Mouse (Mus musculus): ENCODE measurements at regions not wholly inside any gene's neighbourhood (a gene's known extent, or its start where the extent isn't known, plus 50 kb on each side); places are given as distances from the start of the nearest gene placed in this dataset.

GRCm38 (mm10) chr1:177525141-177525540 is 83.0 kb downstream of the Zbtb18 start:
- H3K4me1 ChIP-seq (replicated peaks; ENCODE audit: control insufficient read depth, insufficient read depth, low read length) = no peaks in the 10 kb centered on the region
- no peaks in the 10 kb centered on the region for H3K36me3 ChIP-seq (replicated peaks; ENCODE audit: control insufficient read depth, insufficient read depth)
- 82% methylated on average over 6 of the region's 6 CpGs for WGBS
- no peak overlapping the region for H3K4me3 ChIP-seq (replicated peaks; ENCODE audit: low read length)
- H3K9me3 ChIP-seq (ENCODE audit: control insufficient read depth, low read length) = no peaks in the 10 kb centered on the region
- H3K4me2 ChIP-seq (replicated peaks) = no peak overlapping the region
- H3K27me3 ChIP-seq (ENCODE audit: control insufficient read depth, insufficient read depth, low read length) = no peaks in the 10 kb centered on the region
- no peak overlapping the region for H3K9ac ChIP-seq
- no peak for ATAC-seq (ENCODE audit: low FRiP score)
- no peak overlapping the region for H3K27ac ChIP-seq
- no peak for DNase-seq (ENCODE audit: low spot score)

DNA sequence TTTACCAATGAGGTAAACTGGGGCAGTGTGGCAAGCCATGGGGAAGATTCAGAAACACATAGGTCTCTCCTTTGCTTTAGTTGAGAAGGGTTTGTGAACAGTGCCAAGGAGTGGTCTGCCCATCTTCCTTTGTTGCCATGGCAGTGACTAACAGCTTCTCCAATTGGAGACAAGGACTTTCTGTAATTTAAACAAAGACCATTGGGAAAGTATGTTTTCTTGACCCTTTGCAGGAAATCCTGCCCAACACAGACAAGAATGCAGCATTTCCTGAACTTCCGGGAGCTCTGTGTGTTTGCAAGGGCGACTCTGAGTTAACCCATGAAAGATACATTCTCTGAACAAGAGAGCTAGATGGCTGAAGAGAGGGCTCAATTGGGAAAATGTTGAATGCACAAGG is 89.6 kb downstream of the Zbtb18 start:
- ATAC-seq (ENCODE audit: low FRiP score) (no peak), DNase-seq (ENCODE audit: low spot score) (no peak)
- Histone ChIP-seq H3K9me3 (ENCODE audit: control insufficient read depth, low read length) (no peaks in the 10 kb centered on the region), H3K27me3 (ENCODE audit: control insufficient read depth, insufficient read depth, low read length) (no peaks in the 10 kb centered on the region), H3K4me1 (replicated peaks; ENCODE audit: control insufficient read depth, insufficient read depth, low read length) (no peaks in the 10 kb centered on the region), H3K27ac (no peak overlapping the region), H3K4me2 (replicated peaks) (no peak overlapping the region), H3K4me3 (replicated peaks; ENCODE audit: low read length) (no peak overlapping the region), H3K36me3 (replicated peaks; ENCODE audit: control insufficient read depth, insufficient read depth) (no peaks in the 10 kb centered on the region), H3K9ac (no peak overlapping the region)
- 75% methylated on average over 2 of the region's 2 CpGs for WGBS

DNA sequence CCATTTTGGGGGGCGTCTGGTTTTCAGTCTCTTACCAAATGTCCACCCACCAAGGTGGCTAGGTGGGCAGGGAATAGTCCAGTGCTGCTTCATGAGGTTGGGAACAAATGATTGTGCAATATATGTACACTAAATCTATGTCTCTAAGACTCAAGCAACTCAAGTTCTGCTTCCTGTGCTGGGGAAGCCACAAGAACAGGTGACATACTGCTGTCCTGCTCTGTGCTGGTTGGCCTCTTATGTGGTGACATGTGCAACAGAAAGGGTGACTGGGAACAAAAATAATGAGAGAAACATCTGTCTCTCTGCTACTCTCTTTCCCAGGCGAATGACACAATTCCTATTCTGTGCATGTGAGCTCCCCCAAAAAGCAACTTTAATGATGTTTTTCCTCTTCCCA is 90.5 kb downstream of the Zbtb18 start:
- no peak for ATAC-seq (ENCODE audit: low FRiP score)
- DNase-seq (ENCODE audit: low spot score) = no peak
- 81% methylated on average over 2 of the region's 2 CpGs for WGBS
- Histone ChIP-seq H3K9me3 (ENCODE audit: control insufficient read depth, low read length) (no peaks in the 10 kb centered on the region), H3K9ac (no peak overlapping the region), H3K4me3 (replicated peaks; ENCODE audit: low read length) (no peak overlapping the region), H3K4me2 (replicated peaks) (no peak overlapping the region), H3K27ac (no peak overlapping the region), H3K36me3 (replicated peaks; ENCODE audit: control insufficient read depth, insufficient read depth) (no peaks in the 10 kb centered on the region), H3K4me1 (replicated peaks; ENCODE audit: control insufficient read depth, insufficient read depth, low read length) (no peaks in the 10 kb centered on the region), H3K27me3 (ENCODE audit: control insufficient read depth, insufficient read depth, low read length) (no peaks in the 10 kb centered on the region)

- no peaks in the 10 kb centered on the region for H3K4me1 ChIP-seq (replicated peaks; ENCODE audit: control insufficient read depth, insufficient read depth, low read length)
- no peak overlapping the region for H3K4me2 ChIP-seq (replicated peaks)
- H3K27ac ChIP-seq = no peak overlapping the region
- ATAC-seq (ENCODE audit: low FRiP score) (no peak), DNase-seq (ENCODE audit: low spot score) (no peak)
- H3K36me3 ChIP-seq (replicated peaks; ENCODE audit: control insufficient read depth, insufficient read depth) = no peaks in the 10 kb centered on the region
- no peak overlapping the region for H3K9ac ChIP-seq
- H3K27me3 ChIP-seq (ENCODE audit: control insufficient read depth, insufficient read depth, low read length) = no peaks in the 10 kb centered on the region
- H3K4me3 ChIP-seq (replicated peaks; ENCODE audit: low read length) = no peak overlapping the region
- H3K9me3 ChIP-seq (ENCODE audit: control insufficient read depth, low read length) = no peaks in the 10 kb centered on the region
- 89% methylated on average over 2 of the region's 2 CpGs for WGBS
Measured at GRCm38 (mm10) chr1:177533332-177533731, 91.2 kb downstream of the Zbtb18 start.

- H3K27me3 ChIP-seq (ENCODE audit: control insufficient read depth, insufficient read depth, low read length) = no peaks in the 10 kb centered on the region
- H3K9ac ChIP-seq = no peak overlapping the region
- H3K9me3 ChIP-seq (ENCODE audit: control insufficient read depth, low read length) = no peaks in the 10 kb centered on the region
- H3K36me3 ChIP-seq (replicated peaks; ENCODE audit: control insufficient read depth, insufficient read depth) = no peaks in the 10 kb centered on the region
- no peak for DNase-seq (ENCODE audit: low spot score)
- H3K4me3 ChIP-seq (replicated peaks; ENCODE audit: low read length) = no peak overlapping the region
- no peak overlapping the region for H3K4me2 ChIP-seq (replicated peaks)
- no peak overlapping the region for H3K27ac ChIP-seq
- no peaks in the 10 kb centered on the region for H3K4me1 ChIP-seq (replicated peaks; ENCODE audit: control insufficient read depth, insufficient read depth, low read length)
- ATAC-seq (ENCODE audit: low FRiP score) = no peak
- 82% methylated on average over 15 of the region's 15 CpGs for WGBS
Measured at GRCm38 (mm10) chr1:177545031-177545735, 103.0 kb downstream of the Zbtb18 start.

GRCm38 (mm10) chr1:177547716-177548115 is 105.6 kb downstream of the Zbtb18 start:
- ATAC-seq (ENCODE audit: low FRiP score) (no peak), DNase-seq (ENCODE audit: low spot score) (no peak)
- no peak overlapping the region for H3K27ac ChIP-seq
- H3K9ac ChIP-seq = no peak overlapping the region
- WGBS = 84% methylated on average over 6 of the region's 6 CpGs
- no peaks in the 10 kb centered on the region for H3K27me3 ChIP-seq (ENCODE audit: control insufficient read depth, insufficient read depth, low read length)
- H3K4me3 ChIP-seq (replicated peaks; ENCODE audit: low read length) = no peak overlapping the region
- no peak overlapping the region for H3K4me2 ChIP-seq (replicated peaks)
- no peaks in the 10 kb centered on the region for H3K36me3 ChIP-seq (replicated peaks; ENCODE audit: control insufficient read depth, insufficient read depth)
- H3K9me3 ChIP-seq (ENCODE audit: control insufficient read depth, low read length) = no peaks in the 10 kb centered on the region
- no peaks in the 10 kb centered on the region for H3K4me1 ChIP-seq (replicated peaks; ENCODE audit: control insufficient read depth, insufficient read depth, low read length)

DNA sequence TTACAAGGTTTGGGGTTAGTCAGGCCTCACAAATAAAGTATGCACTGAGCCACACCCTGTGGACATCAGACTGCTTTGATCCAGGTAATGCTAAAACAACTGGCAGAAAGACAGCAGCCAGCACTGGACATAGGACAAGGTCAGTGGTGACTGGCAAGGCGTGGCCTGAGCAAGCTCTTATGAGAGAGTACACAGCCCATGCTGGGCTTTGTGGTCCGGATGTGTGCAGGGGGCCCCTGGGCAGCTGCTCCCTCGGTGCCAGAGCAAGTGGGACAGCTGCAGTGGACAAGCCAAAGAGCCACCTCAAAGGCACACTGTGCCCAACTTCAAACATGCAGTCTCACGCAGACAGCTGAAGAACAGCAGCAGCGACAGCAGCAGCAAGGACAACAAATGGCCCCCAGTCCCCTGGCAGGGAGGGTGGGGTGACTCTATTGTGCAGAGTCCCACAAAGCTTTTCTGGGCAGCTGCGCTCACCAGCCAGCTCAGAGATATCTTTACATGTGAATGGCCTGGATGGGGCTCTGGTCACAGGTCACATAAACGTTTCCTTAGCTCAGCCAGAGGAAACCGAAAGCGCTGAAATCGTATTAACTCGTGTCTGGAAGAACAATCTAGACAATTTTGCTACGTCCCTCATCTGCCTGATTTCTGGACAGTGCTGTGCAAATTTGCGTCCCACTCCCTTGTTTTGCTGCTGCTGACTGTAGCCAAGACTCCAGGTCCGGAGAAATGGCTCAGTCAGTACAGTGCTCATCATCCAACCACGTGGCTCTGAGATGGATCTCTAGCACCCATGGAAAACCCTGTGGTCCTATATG is 113.5 kb downstream of the Zbtb18 start:
- H3K4me3 ChIP-seq (replicated peaks; ENCODE audit: low read length) = no peak overlapping the region
- peak overlapping the region; percentile 41 for H3K4me2 ChIP-seq (replicated peaks)
- no peaks in the 10 kb centered on the region for H3K27me3 ChIP-seq (ENCODE audit: control insufficient read depth, insufficient read depth, low read length)
- ATAC-seq (ENCODE audit: low FRiP score) (peak; percentile 71), DNase-seq (ENCODE audit: low spot score) (no peak)
- no peaks in the 10 kb centered on the region for H3K9me3 ChIP-seq (ENCODE audit: control insufficient read depth, low read length)
- no peak overlapping the region for H3K27ac ChIP-seq
- peaks cover 9% of the 10 kb centered on the region; the same call in 1 of the 2 replicates for H3K4me1 ChIP-seq (replicated peaks; ENCODE audit: control insufficient read depth, insufficient read depth, low read length)
- WGBS = 8% methylated on average over 15 of the region's 15 CpGs
- no peaks in the 10 kb centered on the region for H3K36me3 ChIP-seq (replicated peaks; ENCODE audit: control insufficient read depth, insufficient read depth)
- peak overlapping the region; percentile 11; the same call in 1 of the 2 replicates for H3K9ac ChIP-seq

GRCm38 (mm10) chr1:177557432-177557831 is 115.3 kb downstream of the Zbtb18 start:
- Histone ChIP-seq H3K4me1 (replicated peaks; ENCODE audit: control insufficient read depth, insufficient read depth, low read length) (peaks cover 19% of the 10 kb centered on the region), H3K9ac (no peak overlapping the region)
- DNase-seq (ENCODE audit: low spot score) = no peak

GRCm38 (mm10) chr1:177557856-177558255 is 115.7 kb downstream of the Zbtb18 start:
- H3K27ac ChIP-seq = no peak overlapping the region

More at GRCm38 (mm10) chr1:177557432-177557831, 115.3 kb downstream of the Zbtb18 start:
- WGBS = 76% methylated on average over 6 of the region's 6 CpGs
- H3K9me3 ChIP-seq (ENCODE audit: control insufficient read depth, low read length) = no peaks in the 10 kb centered on the region
- no peak for ATAC-seq (ENCODE audit: low FRiP score)
- no peaks in the 10 kb centered on the region for H3K36me3 ChIP-seq (replicated peaks; ENCODE audit: control insufficient read depth, insufficient read depth)
- no peak overlapping the region for H3K27ac ChIP-seq
- no peak overlapping the region for H3K4me2 ChIP-seq (replicated peaks)
- H3K27me3 ChIP-seq (ENCODE audit: control insufficient read depth, insufficient read depth, low read length) = no peaks in the 10 kb centered on the region
- no peak overlapping the region for H3K4me3 ChIP-seq (replicated peaks; ENCODE audit: low read length)

More at GRCm38 (mm10) chr1:177557856-177558255, 115.7 kb downstream of the Zbtb18 start:
- no peak for ATAC-seq (ENCODE audit: low FRiP score)
- WGBS = 75% methylated on average over 4 of the region's 4 CpGs
- DNase-seq (ENCODE audit: low spot score) = no peak
- Histone ChIP-seq H3K27me3 (ENCODE audit: control insufficient read depth, insufficient read depth, low read length) (no peaks in the 10 kb centered on the region), H3K4me2 (replicated peaks) (no peak overlapping the region), H3K4me1 (replicated peaks; ENCODE audit: control insufficient read depth, insufficient read depth, low read length) (peaks cover 19% of the 10 kb centered on the region), H3K4me3 (replicated peaks; ENCODE audit: low read length) (no peak overlapping the region), H3K36me3 (replicated peaks; ENCODE audit: control insufficient read depth, insufficient read depth) (no peaks in the 10 kb centered on the region), H3K9me3 (ENCODE audit: control insufficient read depth, low read length) (no peaks in the 10 kb centered on the region), H3K9ac (no peak overlapping the region)

Data from hindbrain, embryonic 14.5 days (tissue).